Mouse (Mus musculus): Measurements from ENCODE around the gene Tle4.

The Tle4 gene

GRCm38 (mm10) chr19:14590154-14590553 is 7.7 kb downstream of the Tle4 start:
- DNase-seq (ENCODE audit: low spot score), result no peak

DNA sequence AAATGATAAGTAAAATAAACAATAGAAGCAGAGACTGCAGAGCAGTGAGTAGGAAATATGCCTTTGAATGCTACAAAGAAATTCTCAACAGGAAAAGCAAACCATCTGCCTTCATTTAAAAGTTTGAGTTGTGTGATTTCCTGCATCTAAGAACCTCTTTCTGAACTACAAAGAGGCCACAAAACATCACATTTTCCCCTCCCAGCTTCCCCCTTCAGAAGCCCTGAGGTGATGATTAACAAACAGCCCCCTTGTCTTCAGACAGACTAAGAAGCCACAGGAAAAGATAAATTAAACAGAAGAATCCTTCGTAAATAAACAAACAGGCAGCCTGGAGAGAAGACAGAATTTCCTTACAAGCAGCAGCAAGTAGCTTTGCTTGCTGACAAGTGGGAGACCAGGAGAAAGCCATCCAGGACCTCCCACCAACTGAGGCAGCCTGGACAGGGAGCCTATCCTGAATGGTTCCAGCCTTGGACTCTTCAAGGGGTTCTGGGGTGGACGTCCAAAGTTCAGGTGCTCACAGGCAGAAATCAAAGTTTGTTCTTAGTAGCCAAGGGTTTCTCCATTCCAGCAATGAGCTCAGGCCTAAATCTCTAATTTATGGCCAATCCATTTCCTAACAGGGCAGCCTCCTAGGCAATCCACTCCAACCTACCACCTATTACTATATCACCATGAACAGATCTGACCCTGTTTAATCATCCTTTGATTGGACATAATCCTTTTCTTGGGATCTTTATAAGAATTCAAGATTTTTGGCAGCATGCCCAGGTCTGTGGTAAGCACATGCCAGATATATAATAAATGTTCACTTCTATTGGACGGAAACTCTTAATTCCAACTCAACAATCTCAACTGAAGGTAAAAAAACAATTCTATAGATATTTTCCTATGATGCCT is 9.4 kb downstream of the Tle4 start:
- no peak for DNase-seq (ENCODE audit: low spot score)

DNA sequence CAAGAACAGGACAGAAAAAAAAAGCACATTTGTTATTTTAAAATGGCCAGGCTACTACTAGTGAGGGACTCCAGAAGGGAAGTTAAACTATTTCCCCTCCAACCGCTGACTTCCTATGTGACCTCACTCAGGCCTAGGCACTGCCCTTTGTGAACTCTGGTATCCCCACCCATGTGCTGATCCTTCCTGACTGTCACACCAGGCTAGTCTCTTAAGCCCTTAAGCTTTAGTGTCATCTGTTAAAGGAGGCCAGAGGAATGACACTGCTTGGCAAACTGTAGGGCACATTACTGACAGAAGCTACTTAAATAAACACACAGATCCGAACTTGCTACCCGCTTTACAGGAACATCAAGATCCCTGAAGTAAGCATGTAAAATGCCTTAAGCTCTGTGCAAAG is 11.7 kb downstream of the Tle4 start:
- no peak for DNase-seq (ENCODE audit: low spot score)

GRCm38 (mm10) chr19:14585731-14586130 is 12.1 kb downstream of the Tle4 start:
- DNase-seq (ENCODE audit: low spot score), result no peak

GRCm38 (mm10) chr19:14585235-14585634 is 12.6 kb downstream of the Tle4 start:
- no peak for DNase-seq (ENCODE audit: low spot score)

GRCm38 (mm10) chr19:14578698-14579097 is 19.2 kb downstream of the Tle4 start:
- DNase-seq (ENCODE audit: low spot score), result no peak

DNA sequence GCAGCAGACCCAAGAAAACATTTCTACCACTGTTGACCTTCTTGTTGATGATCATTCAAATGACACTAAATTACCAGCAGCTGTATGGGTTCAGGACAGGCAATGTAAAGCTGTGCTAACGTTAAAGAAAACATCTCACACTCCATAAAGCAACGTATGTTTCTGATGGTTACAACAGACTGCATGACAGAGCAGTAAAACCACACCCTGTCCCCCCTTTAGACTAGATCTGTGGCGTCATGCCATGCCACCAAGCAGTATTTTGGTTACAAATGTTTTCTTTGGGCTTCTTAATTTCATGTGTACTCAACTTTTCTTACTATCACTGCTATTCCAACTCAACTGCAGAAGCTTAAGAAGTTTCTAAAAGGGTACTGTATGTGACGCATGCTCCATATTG is 19.8 kb downstream of the Tle4 start:
- DNase-seq (ENCODE audit: low spot score), result no peak

DNA sequence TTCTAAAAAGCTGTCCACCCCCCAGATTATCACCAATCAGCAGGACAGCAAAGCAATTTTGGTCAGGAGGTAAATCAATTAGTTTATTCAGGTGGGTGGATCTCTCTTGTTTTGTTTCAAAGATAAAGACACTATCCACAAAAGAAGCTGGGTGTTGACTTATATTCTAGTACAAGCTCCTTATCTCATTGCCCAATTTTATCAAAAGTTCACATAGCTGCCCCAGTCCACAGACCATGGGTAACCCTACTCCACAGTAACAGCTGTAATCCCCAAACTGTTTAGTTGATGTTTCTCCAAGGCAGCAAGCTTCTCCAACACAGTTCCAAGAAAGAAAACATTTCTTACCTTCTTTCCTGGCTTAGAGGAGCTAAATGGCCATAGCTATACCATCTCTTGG is 21.5 kb downstream of the Tle4 start:
- no peak for DNase-seq (ENCODE audit: low spot score)

DNA sequence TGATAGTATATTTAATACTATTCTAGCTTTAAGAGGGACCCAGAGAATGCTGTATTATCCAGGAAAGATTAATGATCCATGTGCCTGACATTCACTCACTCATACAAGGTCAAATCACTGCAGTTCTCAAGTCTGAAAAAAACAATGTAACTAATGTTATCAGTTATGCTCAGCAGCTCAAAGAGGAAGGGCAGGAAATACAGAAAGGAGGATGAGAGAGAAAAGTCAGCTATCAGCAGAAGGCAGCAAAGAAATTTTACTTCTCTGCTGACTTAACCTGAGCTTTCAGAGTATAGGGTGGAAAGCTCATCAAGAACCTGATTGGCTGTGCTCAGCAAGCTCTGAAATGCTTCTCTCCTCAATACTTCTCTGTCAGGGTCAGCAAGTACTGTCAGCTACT is 29.0 kb downstream of the Tle4 start:
- no peak for DNase-seq (ENCODE audit: low spot score)

DNA sequence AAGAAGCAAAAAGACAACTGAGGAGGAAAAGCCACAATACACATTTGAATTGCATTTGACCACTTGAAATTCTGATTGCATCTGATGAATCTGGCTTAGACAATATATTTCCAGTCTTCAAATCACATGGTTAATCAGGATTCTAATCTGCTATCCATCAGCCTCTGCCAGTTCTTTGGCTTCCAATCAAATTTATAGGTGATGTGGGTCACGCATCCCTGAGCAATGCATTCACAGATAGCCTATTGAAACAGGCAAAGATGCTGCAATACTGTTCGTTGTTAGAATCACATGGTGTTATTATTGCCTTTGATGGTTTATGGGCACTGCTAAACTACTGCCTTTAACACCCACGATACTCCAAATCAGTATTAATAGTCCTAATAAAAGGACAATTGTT is 30.8 kb downstream of the Tle4 start:
- DNase-seq (ENCODE audit: low spot score), result no peak

- DNase-seq (ENCODE audit: low spot score), result no peak
These were observed 31.3 kb downstream of the Tle4 start for GRCm38 (mm10) chr19:14566564-14567021.

- DNase-seq (ENCODE audit: low spot score), result no peak
These were observed 32.3 kb downstream of the Tle4 start for GRCm38 (mm10) chr19:14565424-14566069.

DNA sequence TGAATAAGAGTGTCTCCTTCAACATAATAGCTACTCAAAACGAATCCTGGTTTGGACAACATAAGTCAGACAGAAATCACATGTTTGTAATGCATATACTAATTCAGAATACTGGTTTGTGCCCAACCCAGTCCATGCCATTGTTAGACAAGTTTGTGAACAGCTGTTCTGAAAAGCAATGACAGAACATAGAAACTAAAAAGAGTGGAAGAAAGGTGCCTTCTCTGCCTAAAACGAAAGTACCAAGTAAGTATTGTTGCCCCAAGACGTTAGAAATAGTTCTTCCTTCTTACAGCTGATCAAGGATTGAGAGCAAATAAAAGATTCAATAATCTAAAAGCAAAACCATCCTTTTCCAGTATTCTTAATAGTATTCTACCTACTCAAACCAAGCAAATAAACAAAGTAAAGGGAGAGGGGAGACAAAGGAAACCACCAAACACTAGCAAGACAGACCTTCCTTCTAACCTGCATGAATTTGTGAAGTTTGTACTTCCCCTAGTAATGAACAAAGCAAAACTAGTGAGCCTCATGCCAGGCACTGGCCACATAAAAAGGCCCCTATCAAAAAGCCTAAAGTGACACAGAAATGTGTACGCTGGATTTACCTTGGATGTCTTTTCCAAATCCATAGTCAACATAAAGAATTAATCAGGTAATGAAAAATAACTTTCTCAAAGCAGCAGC is 34.4 kb downstream of the Tle4 start:
- DNase-seq (ENCODE audit: low spot score), result no peak

DNA sequence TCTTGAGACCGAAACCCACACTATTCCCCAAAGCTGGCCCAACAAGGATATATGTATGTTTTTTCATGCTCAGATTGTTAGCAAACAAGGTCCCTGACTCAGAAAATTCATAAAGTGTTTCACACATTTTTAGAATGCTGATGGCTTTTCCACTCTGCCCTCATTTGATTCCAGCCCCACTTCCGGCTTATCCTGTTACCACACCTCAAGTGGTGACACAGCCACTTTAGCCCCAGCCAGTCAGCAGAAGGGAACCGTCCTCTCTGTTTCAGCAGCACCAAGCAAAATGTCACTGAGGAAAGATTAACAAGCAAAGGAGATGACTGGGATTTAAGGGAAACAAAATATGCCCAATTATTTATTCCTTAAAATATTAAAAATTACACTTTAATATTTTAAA is 50.0 kb downstream of the Tle4 start:
- no peak for DNase-seq (ENCODE audit: low spot score)

GRCm38 (mm10) chr19:14547133-14547842 is 50.6 kb downstream of the Tle4 start:
- no peak for DNase-seq (ENCODE audit: low spot score)

GRCm38 (mm10) chr19:14545485-14545884 is 52.4 kb downstream of the Tle4 start:
- no peak for DNase-seq (ENCODE audit: low spot score)

DNA sequence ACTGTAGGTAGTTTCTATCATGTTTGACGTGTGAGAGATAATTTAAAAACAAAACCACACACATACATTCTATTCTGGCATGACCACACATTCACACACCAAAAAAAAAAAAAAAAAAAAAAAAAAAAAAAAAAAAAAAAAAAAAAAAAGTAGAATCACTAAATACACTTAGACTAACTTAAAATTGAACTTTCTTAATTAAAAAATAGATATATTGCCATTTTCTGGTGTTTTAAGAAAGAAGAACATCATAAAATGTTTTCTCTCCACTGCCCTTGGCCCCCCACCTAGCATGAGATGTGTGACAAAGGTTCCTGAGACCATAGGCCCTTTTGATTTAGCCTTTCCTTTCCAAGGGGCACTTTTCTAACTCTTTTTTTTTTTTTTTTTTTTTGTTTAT is 54.5 kb downstream of the Tle4 start:
- DNase-seq (ENCODE audit: low spot score), result no peak

DNA sequence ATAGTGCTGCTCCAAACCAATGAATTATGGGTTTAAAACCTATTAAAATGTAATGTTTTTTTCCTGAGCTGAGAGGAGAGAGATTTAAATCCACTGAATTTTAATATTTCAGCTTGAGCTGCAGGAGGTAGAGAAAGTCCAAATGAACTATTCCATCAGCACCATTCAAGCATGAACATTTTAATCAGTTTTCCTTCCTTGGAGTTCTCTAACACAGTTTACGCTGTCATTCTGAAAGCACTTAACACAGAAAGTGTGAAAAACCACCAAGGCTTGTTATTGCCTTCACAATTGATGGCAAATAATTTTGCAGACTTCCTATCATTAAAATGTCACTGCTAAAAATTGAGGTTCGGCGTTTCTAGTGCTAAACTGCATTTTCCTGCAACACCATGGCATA is 57.2 kb downstream of the Tle4 start:
- DNase-seq (ENCODE audit: low spot score), result no peak

GRCm38 (mm10) chr19:14536676-14537075 is 61.2 kb downstream of the Tle4 start:
- DNase-seq (ENCODE audit: low spot score), result no peak

DNA sequence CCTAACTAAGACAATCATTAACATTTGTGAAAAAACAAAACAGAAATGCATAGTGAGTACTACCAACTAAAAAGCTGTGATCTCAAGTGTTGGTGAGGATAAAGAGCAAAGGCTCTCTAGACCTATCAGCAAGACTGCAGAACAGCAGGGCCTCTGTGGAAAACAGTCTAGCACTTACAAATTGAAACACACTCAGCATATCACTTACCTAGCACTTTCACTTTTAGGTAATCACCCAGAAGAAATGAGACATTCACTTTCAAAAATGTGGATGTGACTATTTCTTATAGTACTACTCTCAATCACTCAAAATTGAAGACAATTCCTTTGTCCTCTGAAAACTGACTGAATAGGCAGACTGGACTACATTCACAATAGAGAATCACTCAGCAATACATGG is 63.4 kb downstream of the Tle4 start:
- DNase-seq (ENCODE audit: low spot score), result no peak

DNA sequence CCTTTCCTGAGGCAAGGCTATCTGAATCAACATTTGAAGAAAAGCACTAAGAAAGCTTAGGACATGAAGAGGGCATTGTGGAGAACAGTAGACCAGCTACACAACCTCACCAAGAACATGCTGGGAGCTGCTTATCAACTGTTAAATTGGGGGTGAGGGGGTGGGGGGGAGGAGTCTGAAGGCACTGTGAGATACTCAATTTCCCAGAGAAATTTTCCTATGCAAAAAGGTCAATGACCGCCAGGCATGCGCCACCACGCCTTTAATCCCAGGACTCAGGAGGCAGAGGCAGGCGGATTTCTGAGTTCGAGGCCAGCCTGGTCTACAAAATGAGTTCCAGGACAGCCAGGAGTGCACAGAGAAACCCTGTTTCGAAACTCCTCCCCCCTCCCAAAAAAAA is 65.0 kb downstream of the Tle4 start:
- no peak for DNase-seq (ENCODE audit: low spot score)

- DNase-seq (ENCODE audit: low spot score), result no peak
These were observed 77.6 kb downstream of the Tle4 start for GRCm38 (mm10) chr19:14520098-14520802.
